Mouse (Mus musculus): Measurements from ENCODE around the gene Pbx4. TPM values are rescaled to one million over a fixed set of nuclear protein-coding genes. Genes with fewer than 3 reads are reported as not detected.

Pbx4 gene
- polyA plus RNA-seq, 1 experiment from 2014 or later = 62.3 TPM

DNA sequence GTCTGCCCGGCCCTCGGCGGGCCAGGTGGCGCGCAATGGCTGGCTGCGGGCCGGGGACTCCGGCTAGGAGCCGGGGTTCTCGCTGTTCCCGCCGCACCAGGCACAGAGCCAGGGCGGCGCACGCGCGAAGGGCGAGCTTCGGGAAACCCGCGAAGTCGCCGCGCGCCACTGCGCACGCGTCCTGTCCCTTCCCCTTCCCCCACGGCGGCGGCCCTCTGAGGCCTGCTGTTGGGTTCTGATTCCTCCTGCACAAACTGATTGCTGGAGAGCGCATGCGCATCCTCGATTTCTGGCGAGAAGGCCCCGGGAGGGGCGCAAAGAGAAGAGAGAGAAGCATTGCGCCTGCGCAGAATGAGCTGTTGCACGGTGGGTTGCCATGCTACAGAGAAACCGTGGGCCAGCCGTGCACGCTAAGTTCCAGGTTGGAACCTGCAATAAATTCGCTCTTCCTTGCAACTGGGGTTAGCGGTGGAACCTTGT, 70.8 kb downstream of the Pbx4 start:
- Histone ChIP-seq H3K27me3 (ENCODE audit: control insufficient read depth, insufficient read depth, low read length) (no peaks in the 10 kb centered on the region), H3K4me1 (ENCODE audit: control insufficient read depth, insufficient read depth, low read length) (peaks cover 27% of the 10 kb centered on the region), H3K36me3 (ENCODE audit: control insufficient read depth, insufficient read depth, low read length) (peaks cover 13% of the 10 kb centered on the region), H3K9ac (replicated peaks; ENCODE audit: low read length) (peak overlapping the region; percentile 61), H3K9me3 (ENCODE audit: control insufficient read depth, low read length) (no peaks in the 10 kb centered on the region), H3K4me3 (replicated peaks; ENCODE audit: low read depth, low read length) (peak overlapping the region; percentile 57), H3K27ac (replicated peaks; ENCODE audit: low read depth, low read length) (peak overlapping the region; percentile 87), H3K4me2 (ENCODE audit: low read length) (peak overlapping the region; percentile 96)
- ATAC-seq (ENCODE audit: low FRiP score, low TSS enrichment) (peak; percentile 90), DNase-seq (peak; percentile 100)
- WGBS = under 1% methylated on average over 43 of the region's 45 CpGs

DNA sequence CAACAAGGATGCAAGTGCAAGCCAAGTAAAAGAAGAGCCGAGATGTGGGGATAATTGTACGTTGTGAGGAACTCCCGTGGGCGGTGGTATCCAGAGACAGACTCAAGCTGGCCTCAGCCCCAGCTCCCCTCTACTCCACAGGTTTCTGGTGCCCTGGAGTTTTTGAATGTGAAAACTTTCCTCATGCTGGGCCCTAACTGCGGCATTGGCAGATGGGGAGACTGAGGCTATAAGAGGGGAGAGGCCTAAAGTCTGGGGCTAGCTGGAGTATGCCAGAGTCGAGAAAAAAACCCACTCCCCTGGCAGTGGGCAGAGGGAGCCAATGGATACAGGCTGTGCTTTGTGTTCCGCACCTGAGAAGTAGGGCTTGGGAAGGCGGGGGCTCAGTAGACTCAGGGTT, 71.8 kb downstream of the Pbx4 start:
- H3K4me1 ChIP-seq (ENCODE audit: control insufficient read depth, insufficient read depth, low read length) = peaks cover 27% of the 10 kb centered on the region
- H3K9me3 ChIP-seq (ENCODE audit: control insufficient read depth, low read length) = no peaks in the 10 kb centered on the region
- DNase-seq (no peak), ATAC-seq (ENCODE audit: low FRiP score, low TSS enrichment) (no peak)
- H3K4me2 ChIP-seq (ENCODE audit: low read length) = peak overlapping the region; percentile 96; the same call in 1 of the 2 replicates
- no peaks in the 10 kb centered on the region for H3K27me3 ChIP-seq (ENCODE audit: control insufficient read depth, insufficient read depth, low read length)
- no peak overlapping the region for H3K9ac ChIP-seq (replicated peaks; ENCODE audit: low read length)
- no peak overlapping the region for H3K27ac ChIP-seq (replicated peaks; ENCODE audit: low read depth, low read length)
- no peak overlapping the region for H3K4me3 ChIP-seq (replicated peaks; ENCODE audit: low read depth, low read length)
- peaks cover 19% of the 10 kb centered on the region for H3K36me3 ChIP-seq (ENCODE audit: control insufficient read depth, insufficient read depth, low read length)
- WGBS = 82% methylated on average over 8 of the region's 8 CpGs

DNA sequence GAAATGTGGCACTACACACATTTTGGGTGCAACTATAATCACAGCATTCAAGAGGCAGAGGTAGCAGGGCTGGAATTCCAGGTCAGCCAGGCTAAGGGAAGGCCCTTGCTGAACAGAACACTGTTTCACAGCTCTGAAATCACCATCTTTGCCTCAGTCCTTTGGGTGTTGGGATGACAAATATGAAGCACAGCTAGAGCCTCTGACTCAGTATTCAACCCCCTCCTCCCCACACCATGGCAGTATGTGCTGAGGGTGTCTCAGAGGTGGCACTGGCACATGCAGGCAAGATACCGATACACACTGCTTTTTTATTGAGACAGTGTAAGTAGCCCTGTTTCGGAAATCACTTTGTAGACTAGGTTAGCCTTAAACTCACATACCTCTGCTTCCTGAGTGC, 74.0 kb downstream of the Pbx4 start:
- Histone ChIP-seq H3K27me3 (ENCODE audit: control insufficient read depth, insufficient read depth, low read length) (no peaks in the 10 kb centered on the region), H3K9ac (replicated peaks; ENCODE audit: low read length) (no peak overlapping the region), H3K36me3 (ENCODE audit: control insufficient read depth, insufficient read depth, low read length) (peaks cover 38% of the 10 kb centered on the region), H3K9me3 (ENCODE audit: control insufficient read depth, low read length) (no peaks in the 10 kb centered on the region), H3K4me1 (ENCODE audit: control insufficient read depth, insufficient read depth, low read length) (peaks cover 16% of the 10 kb centered on the region), H3K27ac (replicated peaks; ENCODE audit: low read depth, low read length) (no peak overlapping the region), H3K4me2 (ENCODE audit: low read length) (no peak overlapping the region), H3K4me3 (replicated peaks; ENCODE audit: low read depth, low read length) (no peak overlapping the region)
- ATAC-seq (ENCODE audit: low FRiP score, low TSS enrichment) = no peak
- WGBS = 89% methylated on average over 2 of the region's 2 CpGs
- DNase-seq = no peak

DNA sequence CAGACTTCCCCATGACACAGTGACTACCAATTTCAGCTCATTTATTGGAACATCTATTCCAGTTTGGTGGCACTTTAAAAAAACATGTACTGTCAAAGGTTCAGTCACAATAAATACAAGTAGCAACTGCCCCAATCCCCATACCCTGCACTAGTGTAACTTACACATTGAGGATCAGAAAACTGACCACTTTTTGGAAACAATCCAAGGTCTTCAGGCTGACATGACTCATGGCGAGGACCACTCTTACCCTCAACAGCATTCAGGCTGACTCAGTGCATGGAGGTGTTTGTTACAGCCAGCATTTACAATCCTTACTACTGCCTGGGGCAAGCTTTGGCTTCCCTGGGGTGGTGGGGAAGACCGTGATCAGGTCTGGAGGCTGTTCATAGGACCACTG, 74.8 kb downstream of the Pbx4 start:
- WGBS = 99% methylated on average over 2 of the region's 2 CpGs
- no peak for ATAC-seq (ENCODE audit: low FRiP score, low TSS enrichment)

DNA sequence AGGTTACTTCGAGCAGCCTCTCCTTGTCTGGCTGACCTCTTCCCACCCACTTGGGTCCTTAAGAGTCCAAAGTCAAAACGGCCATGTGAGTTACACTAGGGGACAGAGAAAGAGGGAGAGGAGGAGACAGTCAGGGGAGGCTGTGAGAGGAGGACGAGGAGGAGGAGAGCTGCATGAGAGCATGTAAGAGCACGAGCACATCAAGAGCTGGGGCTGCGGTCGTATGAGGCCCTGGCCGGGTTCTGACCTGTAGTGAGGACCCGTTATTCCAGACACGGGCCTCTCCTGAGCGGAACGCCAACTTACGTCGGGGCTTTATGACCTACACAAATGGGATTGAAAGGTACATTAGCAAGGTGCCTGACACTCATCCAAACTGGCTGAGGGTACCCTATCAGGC, 79.6 kb downstream of the Pbx4 start:
- Histone ChIP-seq H3K4me3 (replicated peaks; ENCODE audit: low read depth, low read length) (no peak overlapping the region), H3K36me3 (ENCODE audit: control insufficient read depth, insufficient read depth, low read length) (peaks cover 93% of the 10 kb centered on the region), H3K27me3 (ENCODE audit: control insufficient read depth, insufficient read depth, low read length) (no peaks in the 10 kb centered on the region)

More for the DNA sequence above, 74.8 kb downstream of the Pbx4 start:
- no peak overlapping the region for H3K4me3 ChIP-seq (replicated peaks; ENCODE audit: low read depth, low read length)
- H3K36me3 ChIP-seq (ENCODE audit: control insufficient read depth, insufficient read depth, low read length) = peaks cover 47% of the 10 kb centered on the region
- no peak for DNase-seq
- H3K27ac ChIP-seq (replicated peaks; ENCODE audit: low read depth, low read length) = no peak overlapping the region
- no peak overlapping the region for H3K9ac ChIP-seq (replicated peaks; ENCODE audit: low read length)
- no peaks in the 10 kb centered on the region for H3K9me3 ChIP-seq (ENCODE audit: control insufficient read depth, low read length)
- no peaks in the 10 kb centered on the region for H3K27me3 ChIP-seq (ENCODE audit: control insufficient read depth, insufficient read depth, low read length)
- H3K4me2 ChIP-seq (ENCODE audit: low read length) = no peak overlapping the region
- H3K4me1 ChIP-seq (ENCODE audit: control insufficient read depth, insufficient read depth, low read length) = peaks cover 13% of the 10 kb centered on the region

DNA sequence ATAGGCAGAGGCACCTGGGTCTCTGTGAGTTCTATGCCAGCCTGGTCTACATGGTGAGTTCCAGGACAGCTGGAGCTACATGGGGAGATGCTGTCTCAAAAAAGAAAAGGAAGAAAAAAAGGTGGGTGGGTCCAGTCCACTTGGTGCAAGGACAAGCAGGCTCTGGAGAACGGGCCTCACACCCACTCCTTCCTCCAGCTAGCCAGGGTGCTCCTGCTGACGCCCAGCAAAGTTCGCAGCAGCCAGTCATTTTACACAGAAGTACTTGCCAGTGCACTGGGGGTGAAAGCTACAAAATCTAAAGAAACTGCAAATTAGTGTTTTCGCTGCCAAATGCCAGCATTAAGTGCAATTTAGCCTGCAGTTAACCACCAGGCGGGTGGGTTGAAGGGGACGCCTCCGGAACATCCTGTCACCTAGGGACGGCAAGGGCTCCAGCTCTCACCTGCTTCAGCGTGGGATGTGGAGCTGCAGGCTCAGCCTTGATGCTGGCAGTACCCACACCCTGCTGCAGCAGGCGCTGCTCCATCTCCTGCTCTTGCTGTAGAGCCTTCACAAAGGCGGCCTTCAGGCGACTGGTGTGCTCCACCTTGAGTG, 80.3 kb downstream of the Pbx4 start:
- Histone ChIP-seq H3K4me2 (ENCODE audit: low read length) (no peak overlapping the region), H3K4me3 (replicated peaks; ENCODE audit: low read depth, low read length) (no peak overlapping the region), H3K27me3 (ENCODE audit: control insufficient read depth, insufficient read depth, low read length) (no peaks in the 10 kb centered on the region), H3K36me3 (ENCODE audit: control insufficient read depth, insufficient read depth, low read length) (peaks cover 93% of the 10 kb centered on the region), H3K9ac (replicated peaks; ENCODE audit: low read length) (no peak overlapping the region), H3K4me1 (ENCODE audit: control insufficient read depth, insufficient read depth, low read length) (no peaks in the 10 kb centered on the region), H3K27ac (replicated peaks; ENCODE audit: low read depth, low read length) (no peak overlapping the region), H3K9me3 (ENCODE audit: control insufficient read depth, low read length) (no peaks in the 10 kb centered on the region)
- ATAC-seq (ENCODE audit: low FRiP score, low TSS enrichment) = no peak
- DNase-seq = no peak
- WGBS = 91% methylated on average over 12 of the region's 12 CpGs

More for the DNA sequence above, 79.6 kb downstream of the Pbx4 start:
- 92% methylated on average over 13 of the region's 13 CpGs for WGBS
- Histone ChIP-seq H3K4me1 (ENCODE audit: control insufficient read depth, insufficient read depth, low read length) (no peaks in the 10 kb centered on the region), H3K27ac (replicated peaks; ENCODE audit: low read depth, low read length) (no peak overlapping the region), H3K4me2 (ENCODE audit: low read length) (no peak overlapping the region), H3K9me3 (ENCODE audit: control insufficient read depth, low read length) (no peaks in the 10 kb centered on the region), H3K9ac (replicated peaks; ENCODE audit: low read length) (no peak overlapping the region)
- ATAC-seq (ENCODE audit: low FRiP score, low TSS enrichment) = no peak
- no peak for DNase-seq

DNA sequence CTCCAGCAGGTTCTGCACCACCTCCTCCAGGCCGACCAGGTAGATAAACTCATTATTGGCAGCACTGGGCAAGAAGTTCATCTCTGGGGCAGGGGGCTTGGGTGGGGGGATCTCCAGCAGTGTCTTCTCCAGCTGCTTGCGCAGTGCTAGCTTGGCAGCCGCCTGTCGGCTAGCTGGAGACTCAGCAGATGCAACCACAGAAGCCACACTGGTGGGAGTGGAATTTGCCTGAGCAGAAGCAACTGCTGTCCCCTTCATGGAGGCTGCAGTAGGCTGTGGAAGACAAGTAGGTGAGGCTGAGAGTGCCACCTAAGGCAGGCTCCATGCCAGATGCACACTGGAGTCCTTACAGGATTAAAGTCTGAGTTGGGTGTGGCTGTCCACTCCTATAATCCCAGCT, 82.2 kb downstream of the Pbx4 start:
- Histone ChIP-seq H3K36me3 (ENCODE audit: control insufficient read depth, insufficient read depth, low read length) (peaks cover 78% of the 10 kb centered on the region), H3K27ac (replicated peaks; ENCODE audit: low read depth, low read length) (no peak overlapping the region), H3K9me3 (ENCODE audit: control insufficient read depth, low read length) (no peaks in the 10 kb centered on the region), H3K4me1 (ENCODE audit: control insufficient read depth, insufficient read depth, low read length) (no peaks in the 10 kb centered on the region), H3K9ac (replicated peaks; ENCODE audit: low read length) (no peak overlapping the region), H3K4me2 (ENCODE audit: low read length) (no peak overlapping the region), H3K4me3 (replicated peaks; ENCODE audit: low read depth, low read length) (no peak overlapping the region), H3K27me3 (ENCODE audit: control insufficient read depth, insufficient read depth, low read length) (no peaks in the 10 kb centered on the region)
- WGBS = 90% methylated on average over 4 of the region's 4 CpGs
- no peak for DNase-seq
- ATAC-seq (ENCODE audit: low FRiP score, low TSS enrichment) = no peak

DNA sequence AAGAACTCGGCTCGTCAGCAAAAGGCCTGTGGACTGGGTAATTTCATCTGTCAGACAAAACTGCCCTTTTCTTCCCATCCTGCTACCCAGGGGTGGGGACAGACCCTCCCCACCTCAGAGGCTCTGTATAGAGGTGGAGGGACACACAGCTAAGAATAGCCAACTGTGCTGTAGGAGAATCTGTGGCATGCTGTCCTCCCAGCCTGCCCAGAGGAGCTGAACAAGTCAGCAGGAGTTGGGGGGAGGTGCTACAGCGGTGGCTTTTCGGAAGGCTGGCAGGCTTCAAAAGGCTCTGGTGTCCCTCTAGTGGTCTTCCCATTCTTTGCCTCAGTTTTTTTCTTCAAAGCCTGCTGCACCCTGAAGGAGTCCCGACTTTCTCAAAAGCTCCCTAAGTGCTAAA, 83.5 kb downstream of the Pbx4 start:
- Histone ChIP-seq H3K9me3 (ENCODE audit: control insufficient read depth, low read length) (no peaks in the 10 kb centered on the region), H3K4me3 (replicated peaks; ENCODE audit: low read depth, low read length) (no peak overlapping the region), H3K27me3 (ENCODE audit: control insufficient read depth, insufficient read depth, low read length) (no peaks in the 10 kb centered on the region), H3K36me3 (ENCODE audit: control insufficient read depth, insufficient read depth, low read length) (peaks cover 68% of the 10 kb centered on the region), H3K9ac (replicated peaks; ENCODE audit: low read length) (no peak overlapping the region), H3K4me2 (ENCODE audit: low read length) (no peak overlapping the region), H3K4me1 (ENCODE audit: control insufficient read depth, insufficient read depth, low read length) (peaks cover 9% of the 10 kb centered on the region), H3K27ac (replicated peaks; ENCODE audit: low read depth, low read length) (no peak overlapping the region)
- ATAC-seq (ENCODE audit: low FRiP score, low TSS enrichment) (no peak), DNase-seq (peak; percentile 68)
- WGBS = 35% methylated on average over 5 of the region's 5 CpGs

DNA sequence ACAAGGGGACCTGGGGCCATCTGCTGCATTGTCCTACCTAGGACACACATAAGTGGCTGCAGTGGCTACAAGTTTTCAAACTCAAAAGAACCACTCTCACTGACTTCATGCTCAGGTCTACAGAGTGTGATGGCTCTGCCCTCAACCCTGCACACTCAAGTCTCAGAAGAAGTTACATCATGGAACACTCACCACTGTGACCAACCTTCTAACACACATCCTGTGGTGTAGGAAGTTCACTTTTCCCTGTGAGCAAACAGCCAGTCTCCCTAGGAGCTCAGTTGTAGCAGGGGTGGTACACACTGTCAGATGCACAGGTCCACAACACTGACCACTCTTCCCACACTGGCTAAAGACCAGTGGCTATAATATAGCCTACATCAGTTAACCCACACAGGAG, 86.2 kb downstream of the Pbx4 start:
- peaks cover 16% of the 10 kb centered on the region for H3K4me1 ChIP-seq (ENCODE audit: control insufficient read depth, insufficient read depth, low read length)
- no peak overlapping the region for H3K27ac ChIP-seq (replicated peaks; ENCODE audit: low read depth, low read length)
- no peak overlapping the region for H3K4me2 ChIP-seq (ENCODE audit: low read length)
- H3K27me3 ChIP-seq (ENCODE audit: control insufficient read depth, insufficient read depth, low read length) = no peaks in the 10 kb centered on the region
- no peak for DNase-seq
- H3K9ac ChIP-seq (replicated peaks; ENCODE audit: low read length) = no peak overlapping the region
- H3K4me3 ChIP-seq (replicated peaks; ENCODE audit: low read depth, low read length) = no peak overlapping the region
- H3K9me3 ChIP-seq (ENCODE audit: control insufficient read depth, low read length) = no peaks in the 10 kb centered on the region
- ATAC-seq (ENCODE audit: low FRiP score, low TSS enrichment) = no peak
- peaks cover 40% of the 10 kb centered on the region for H3K36me3 ChIP-seq (ENCODE audit: control insufficient read depth, insufficient read depth, low read length)
